Mouse (Mus musculus) gastrocnemius, adult 2 months (tissue): ENCODE results near the gene Zbtb8b. TPM values are rescaled to one million over a fixed set of nuclear protein-coding genes. Genes with fewer than 3 reads are reported as not detected.
A peak's percentile ranks its signal among the peaks of the same experiment; 100 is the strongest.
"Not testable (repeated sequence)": the region's sequence is repeated elsewhere in the genome, so short reads cannot be mapped to it uniquely, and the experiment has no call there.

Experiments
- DNase-seq: peaks from one replicate; pipeline ENCODE4 v3.0.0; 2022
- H3K27ac ChIP-seq: fragments of 200-600 bp; 2 replicates; pipeline ENCODE4 v1.8.1; 2022; ENCODE audit warnings: mild to moderate bottlenecking
- H3K4me3 ChIP-seq: fragments of 200-600 bp; 2 replicates; pipeline ENCODE4 v1.8.1; 2022; ENCODE audit warnings: mild to moderate bottlenecking, moderate library complexity
- CTCF ChIP-seq: fragments of 200-600 bp; IDR thresholded peaks from 2 replicates; pipeline ENCODE4 v1.8.1; 2022; ENCODE audit warnings: antibody characterized with exemption, mild to moderate bottlenecking, moderate library complexity
- intact Hi-C: fragments of 180-260 bp; cut with DNase I; formaldehyde crosslinking; loops from one replicate; pipeline ENCODE4 v1.15.1; 2025
- total RNA-seq, 2 experiments: library from RNA; stranded (reverse); gene quantifications; 2 replicates each; pipeline ENCODE4 v1.2.3; 2021

The Zbtb8b gene
- total RNA-seq, 2 experiments from 2014 or later = not detected

DNA sequence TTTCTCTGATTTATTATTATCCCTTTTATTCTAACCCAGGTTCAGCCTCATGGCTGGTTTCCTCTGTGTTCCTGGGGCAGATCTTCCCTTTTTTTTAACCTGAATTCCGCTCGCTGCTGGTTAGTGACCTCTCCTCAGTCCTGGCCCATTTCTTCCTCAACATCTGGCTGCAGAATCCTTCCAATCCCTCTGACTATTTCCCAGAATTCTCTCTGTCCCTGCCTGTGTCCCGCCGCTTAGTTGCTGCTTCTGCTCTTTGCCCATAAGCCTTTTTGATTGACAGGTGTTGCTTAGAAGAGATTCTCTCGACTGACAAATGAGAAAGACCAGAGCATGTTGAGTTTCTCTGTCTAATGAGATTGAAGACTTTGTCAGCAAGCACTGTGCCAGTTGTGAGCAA is 15.5 kb upstream of the Zbtb8b start:
- DNase-seq = no peak
- TF ChIP-seq CTCF = no peak
- intact Hi-C loops = no loop called here
- Histone ChIP-seq H3K4me3 (no peak overlapping the region), H3K27ac (no peak overlapping the region)

- peak overlapping the region; percentile 38; the same call in 1 of the 2 replicates for H3K4me3 ChIP-seq
- peak; percentile 98 for TF ChIP-seq CTCF
- intact Hi-C loops = loop anchor here (1.0 kb wide), 1 partner anchor 105 kb away; no protein-coding TSS in a partner anchor
- H3K27ac ChIP-seq = no peak overlapping the region
- peak; percentile 53 for DNase-seq
Observed at GRCm38 (mm10) chr4:129455265-129455664, 14.6 kb upstream of the Zbtb8b start.

DNA sequence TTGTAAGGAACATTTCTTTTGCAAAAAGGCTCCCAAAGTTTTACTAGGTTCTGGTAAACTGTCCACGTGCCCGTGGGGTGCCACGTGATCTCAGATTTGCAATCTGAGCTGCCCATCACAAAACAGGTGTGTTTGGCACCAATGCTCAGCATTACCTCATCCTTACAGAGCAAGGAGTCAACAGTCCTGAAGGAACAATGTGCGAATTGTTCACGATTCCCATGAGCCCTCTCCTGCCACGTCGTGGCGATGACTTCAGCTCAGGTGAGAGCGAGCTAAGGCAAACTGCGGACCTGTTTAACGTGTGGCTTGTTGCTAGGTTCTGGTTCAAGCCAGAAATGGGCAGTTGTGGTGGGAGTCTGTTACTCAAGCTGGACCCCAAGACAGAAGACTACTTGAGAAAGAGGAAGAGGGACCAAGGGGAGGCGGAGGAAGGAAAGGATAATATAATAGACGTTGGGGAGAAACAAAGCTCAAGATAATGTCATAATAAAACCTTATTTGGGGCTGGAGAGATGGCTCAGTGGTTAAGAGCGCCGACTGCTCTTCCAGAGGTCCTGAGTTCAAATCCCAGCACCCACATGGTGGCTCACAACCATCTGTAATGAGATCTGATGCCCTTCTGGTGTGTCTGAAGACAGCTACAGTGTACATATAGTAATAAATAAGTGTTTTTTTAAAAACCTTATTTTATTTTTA is 11.0 kb upstream of the Zbtb8b start:
- Histone ChIP-seq H3K27ac (no peak overlapping the region), H3K4me3 (no peak overlapping the region)
- no peak for DNase-seq
- intact Hi-C loops = loop anchor here (1.0 kb wide), 1 partner anchor 100 kb away; no protein-coding TSS in a partner anchor
- TF ChIP-seq CTCF = no peak

- no peak for DNase-seq
- no peak overlapping the region for H3K27ac ChIP-seq
- H3K4me3 ChIP-seq = no peak overlapping the region
- intact Hi-C loops = loop anchor here (1.0 kb wide), 1 partner anchor 100 kb away; no protein-coding TSS in a partner anchor
- no peak for TF ChIP-seq CTCF
Observed at GRCm38 (mm10) chr4:129450851-129451250, 10.2 kb upstream of the Zbtb8b start.

GRCm38 (mm10) chr4:129448713-129449112 is 8.1 kb upstream of the Zbtb8b start:
- DNase-seq = no peak
- intact Hi-C loops = no loop called here
- TF ChIP-seq CTCF = no peak
- no peak overlapping the region for H3K27ac ChIP-seq
- H3K4me3 ChIP-seq = no peak overlapping the region

GRCm38 (mm10) chr4:129447778-129448563 is 7.3 kb upstream of the Zbtb8b start:
- Histone ChIP-seq H3K4me3 (no peak overlapping the region), H3K27ac (no peak overlapping the region)
- DNase-seq = no peak
- intact Hi-C loops = no loop called here
- no peak for TF ChIP-seq CTCF

DNA sequence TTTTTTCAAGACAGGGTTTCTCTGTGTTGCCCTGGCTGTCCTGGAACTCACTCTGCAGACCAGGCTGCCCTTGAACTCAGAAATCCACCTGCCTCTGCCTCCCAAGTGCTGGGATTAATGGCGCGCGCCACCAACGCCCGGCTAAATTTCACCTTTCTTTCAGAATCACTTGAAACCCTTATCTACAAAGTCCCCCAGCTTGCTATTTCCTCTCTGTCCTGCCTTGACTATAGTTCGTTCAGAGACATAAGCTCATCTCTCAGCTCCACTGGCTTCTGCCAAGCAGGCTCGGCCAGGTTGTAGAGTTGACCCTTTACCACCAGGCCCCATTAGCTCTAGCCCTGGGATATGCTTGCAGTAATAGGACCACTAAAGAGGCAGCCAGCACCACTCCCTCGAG is 6.7 kb upstream of the Zbtb8b start:
- H3K27ac ChIP-seq = no peak overlapping the region
- no peak overlapping the region for H3K4me3 ChIP-seq
- DNase-seq = no peak
- TF ChIP-seq CTCF = no peak
- intact Hi-C loops = no loop called here

DNA sequence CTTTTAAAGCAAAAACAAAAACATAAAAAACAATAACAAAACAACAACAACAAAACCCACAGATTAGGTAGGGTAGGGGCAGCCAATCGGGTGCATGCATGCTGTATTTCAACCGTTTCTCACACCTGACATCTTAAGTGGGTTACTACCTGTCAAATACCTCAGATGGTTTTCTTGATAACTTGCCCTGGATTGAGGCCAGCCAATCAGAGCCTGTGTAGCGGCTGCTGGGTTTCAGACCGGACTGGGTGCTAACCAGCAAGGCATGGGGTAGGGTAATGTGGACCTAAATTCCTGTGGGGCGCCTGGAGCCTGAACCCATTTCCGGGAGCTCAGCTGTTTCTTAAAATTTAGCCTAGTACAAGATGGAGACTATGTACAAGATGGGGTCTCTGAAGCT is 492 bp upstream of the Zbtb8b start:
- intact Hi-C loops = no loop called here

GRCm38 (mm10) chr4:129418321-129418720 is 22.3 kb downstream of the Zbtb8b start:
- no peak overlapping the region for H3K4me3 ChIP-seq
- H3K27ac ChIP-seq = no peak overlapping the region
- intact Hi-C loops = no loop called here
- no peak for TF ChIP-seq CTCF
- no peak for DNase-seq

More for the DNA sequence above, 492 bp upstream of the Zbtb8b start:
- H3K27ac ChIP-seq = no peak overlapping the region
- no peak for TF ChIP-seq CTCF
- no peak for DNase-seq
- H3K4me3 ChIP-seq = no peak overlapping the region

DNA sequence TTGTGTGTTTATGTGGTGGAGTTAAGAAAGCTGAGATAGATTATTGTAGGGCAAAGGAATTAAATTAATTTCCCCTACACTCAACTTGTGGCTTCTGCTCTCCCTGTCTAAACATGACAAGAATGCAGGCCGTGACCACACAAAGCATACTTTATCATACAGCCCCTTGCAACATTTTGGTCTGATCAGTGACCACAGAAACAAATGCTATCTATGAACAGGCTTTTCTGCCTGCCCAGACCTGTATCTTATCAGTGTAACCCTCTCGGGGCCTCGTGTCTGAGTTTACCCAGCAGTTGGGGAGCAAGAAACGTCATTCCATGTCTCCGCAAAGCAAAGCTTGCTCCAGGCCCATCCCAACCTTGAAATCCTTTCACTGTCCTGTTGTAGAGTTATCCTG is 24.2 kb downstream of the Zbtb8b start:
- no peak for DNase-seq
- no peak for TF ChIP-seq CTCF
- Histone ChIP-seq H3K27ac (no peak overlapping the region), H3K4me3 (no peak overlapping the region)
- intact Hi-C loops = no loop called here

GRCm38 (mm10) chr4:129415892-129416291 is 24.8 kb downstream of the Zbtb8b start:
- Histone ChIP-seq H3K27ac (no peak overlapping the region), H3K4me3 (no peak overlapping the region)
- intact Hi-C loops = no loop called here
- DNase-seq = no peak
- 0 out of 2 replicates have a peak, but pooled peaks have one; percentile 1 for TF ChIP-seq CTCF

DNA sequence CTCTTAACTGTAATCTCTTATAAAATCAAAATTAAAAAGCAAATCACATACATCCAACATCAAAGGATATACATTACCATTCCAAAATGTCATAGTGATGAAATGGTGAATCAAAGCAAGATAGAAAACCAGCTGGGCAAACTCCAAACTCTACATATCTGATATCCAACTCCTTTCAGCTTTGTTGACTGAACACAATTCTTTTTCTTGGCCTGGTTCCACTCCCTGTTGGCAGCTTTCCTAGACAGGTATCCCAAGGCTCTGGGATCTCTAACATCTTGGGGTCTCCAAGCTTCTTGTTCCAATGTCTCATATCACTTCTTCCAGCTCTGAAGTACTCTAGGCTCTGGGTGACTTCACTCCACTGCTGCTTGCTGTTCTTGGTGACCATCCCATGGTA is 29.7 kb downstream of the Zbtb8b start:
- intact Hi-C loops = no loop called here
- no peak overlapping the region for H3K4me3 ChIP-seq
- no peak for TF ChIP-seq CTCF
- no peak overlapping the region for H3K27ac ChIP-seq
- DNase-seq = no peak

DNA sequence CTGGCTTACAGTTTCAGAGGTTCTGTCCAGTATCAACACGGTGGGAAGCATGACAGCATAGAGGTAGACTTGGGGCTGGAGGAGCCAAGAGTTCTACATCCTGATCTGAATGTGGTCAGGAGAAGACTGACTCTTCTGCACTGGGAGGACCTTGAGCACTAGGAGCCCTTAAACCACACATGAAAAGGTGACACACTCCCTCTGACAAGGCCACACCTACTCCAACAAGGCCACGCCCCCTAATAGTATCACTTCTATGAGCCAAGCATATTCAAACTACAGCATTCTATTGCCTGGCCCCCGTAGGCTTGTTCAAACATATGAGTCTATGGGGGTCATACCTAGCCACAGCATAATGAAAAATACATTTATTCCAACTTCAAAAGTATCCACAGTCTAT is 30.1 kb downstream of the Zbtb8b start:
- H3K27ac ChIP-seq, intact Hi-C loops, H3K4me3 ChIP-seq, DNase-seq: not testable (repeated sequence)

DNA sequence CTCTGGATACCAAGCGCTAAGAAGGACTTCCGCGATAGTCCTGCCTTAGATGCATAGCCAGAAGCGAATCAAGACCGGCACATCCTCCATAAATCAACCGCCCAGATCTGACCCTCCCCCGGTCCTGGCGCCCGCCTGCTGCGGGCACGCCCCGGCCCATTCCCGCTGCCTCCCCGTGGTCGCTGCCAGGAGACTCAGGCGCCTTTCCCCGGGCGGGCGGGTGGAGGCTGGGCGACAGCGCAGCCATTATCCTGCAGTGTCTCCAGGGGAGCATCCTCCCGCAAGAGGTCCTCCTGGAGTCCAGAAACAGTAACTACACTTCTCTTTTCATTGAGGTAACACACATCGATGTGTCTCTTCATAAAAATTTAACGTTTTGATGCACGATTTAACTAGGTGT is 34.2 kb downstream of the Zbtb8b start:
- Histone ChIP-seq H3K4me3 (peak overlapping the region; percentile 63), H3K27ac (peak overlapping the region; percentile 43)
- DNase-seq = peak; percentile 62
- intact Hi-C loops = no loop called here
- TF ChIP-seq CTCF = peak; percentile 51; the same call in 1 of the 2 replicates
